In the genomic region with DNA sequence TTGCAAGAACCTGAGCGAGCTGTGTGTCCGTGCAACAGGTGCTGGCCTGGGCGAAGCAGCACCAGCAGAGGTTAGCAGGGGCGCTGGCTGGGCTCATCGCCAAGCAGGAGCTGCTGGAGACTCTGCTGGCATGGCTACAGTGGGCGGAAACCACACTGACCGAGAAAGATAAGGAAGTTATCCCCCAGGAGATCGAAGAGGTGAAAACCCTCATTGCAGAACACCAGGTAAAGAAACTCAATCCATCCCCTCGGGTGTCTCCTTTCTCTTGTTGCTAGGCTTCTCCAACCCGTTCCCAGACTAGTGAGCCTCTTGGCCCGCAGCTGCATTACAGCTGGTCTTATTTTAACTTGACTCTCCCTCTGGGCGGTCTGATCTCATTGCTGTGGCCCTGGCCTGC, we compare ENCODE assay signal across 9 mouse cellular contexts.
DNase-seq lines count a peak whose midpoint lies in the region; ATAC-seq and TF ChIP-seq lines count a peak whose summit lies in the region.
"Had no signal": no experiment of that assay in that cellular context is flagged by ENCODE, and none has a peak within 500 bp of the region (broad histone marks: within the 10 kb centered on the region; RNA-seq: fewer than 3 reads in every experiment).

No protein-coding gene starts in this region.

- no peaks in the 10 kb centered on the region for H3K4me1 ChIP-seq in intestine, postnatal 0 days (replicated peaks; ENCODE audit: control insufficient read depth, insufficient read depth, low read length)
- no peaks in the 10 kb centered on the region for H3K4me1 ChIP-seq in intestine, embryonic 16.5 days (ENCODE audit: control insufficient read depth, insufficient read depth, low read length)
- peaks cover 0 to 3% of the 10 kb centered on the region in 2 experiments; a peak in 3 of 4 replicates for H3K4me1 ChIP-seq in liver, embryonic 14.5 days (replicated peaks; ENCODE audit: control insufficient read depth in 2 of 2, insufficient read depth in 2 of 2, low read length in 1 of 2)
- H3K4me1 ChIP-seq in hindbrain, embryonic 13.5 days (replicated peaks) = no peaks in the 10 kb centered on the region
- H3K4me1 ChIP-seq: hindbrain, embryonic 15.5 days had no signal

- TF ChIP-seq EP300 in liver, embryonic 14.5 days (IDR thresholded peaks at IDR 0.05; ENCODE audit: low read depth) = no peak

- 83% methylated on average over 12 of the region's 12 CpGs for WGBS in intestine, postnatal 0 days
- 81% methylated on average over 12 of the region's 12 CpGs for WGBS in intestine, embryonic 16.5 days
- 61% methylated on average over 12 of the region's 12 CpGs for WGBS in liver, embryonic 14.5 days (ENCODE audit: insufficient replicate concordance)
- WGBS in hindbrain, embryonic 13.5 days = 91% methylated on average over 12 of the region's 12 CpGs

- no peak overlapping the region for H3K4me3 ChIP-seq in intestine, postnatal 0 days (ENCODE audit: low read depth, low read length)
- no peak overlapping the region for H3K4me3 ChIP-seq in intestine, embryonic 16.5 days (ENCODE audit: low read length)
- H3K4me3 ChIP-seq in liver, embryonic 14.5 days (ENCODE audit: insufficient read depth in 1 of 2, low read depth in 2 of 2, low read length in 2 of 2) = no peak overlapping the region
- H3K4me3 ChIP-seq in hindbrain, embryonic 13.5 days = no peak overlapping the region
- H3K4me3 ChIP-seq: hindbrain, embryonic 15.5 days had no signal

- H3K27ac ChIP-seq in intestine, postnatal 0 days (ENCODE audit: low read depth, low read length) = peak overlapping the region; percentile 21; the same call in 1 of the 2 replicates
- no peak overlapping the region for H3K27ac ChIP-seq in intestine, embryonic 16.5 days (ENCODE audit: low read length)
- H3K27ac ChIP-seq in liver, embryonic 14.5 days = no peak overlapping the region
- no peak overlapping the region for H3K27ac ChIP-seq in hindbrain, embryonic 13.5 days
- H3K27ac ChIP-seq: hindbrain, embryonic 15.5 days had no signal

- no peak for TF ChIP-seq CTCF in intestine, postnatal 0 days (IDR thresholded peaks at IDR 0.05; ENCODE audit: low read depth)
- no peak for TF ChIP-seq CTCF in liver, embryonic 14.5 days (IDR thresholded peaks at IDR 0.05; ENCODE audit: low read depth)

- ATAC-seq in intestine, postnatal 0 days = no peak
- ATAC-seq in intestine, embryonic 16.5 days = no peak
- ATAC-seq in liver, embryonic 14.5 days (ENCODE audit: insufficient read depth) = peak; percentile 65; the same call in 1 of the 2 replicates
- ATAC-seq in hindbrain, embryonic 13.5 days (ENCODE audit: low FRiP score) = no peak

- peaks cover 73% of the 10 kb centered on the region for H3K36me3 ChIP-seq in intestine, postnatal 0 days (ENCODE audit: control insufficient read depth, insufficient read depth)
- peaks cover 9% of the 10 kb centered on the region; the same call in 1 of the 2 replicates for H3K36me3 ChIP-seq in intestine, embryonic 16.5 days (ENCODE audit: control insufficient read depth, insufficient read depth, low read length)
- no peaks in the 10 kb centered on the region; the same call in 1 of the 2 replicates for H3K36me3 ChIP-seq in liver, embryonic 14.5 days (replicated peaks; ENCODE audit: control insufficient read depth, insufficient read depth, low read depth)
- peaks cover 88% of the 10 kb centered on the region for H3K36me3 ChIP-seq in hindbrain, embryonic 13.5 days

- no peaks in the 10 kb centered on the region for H3K27me3 ChIP-seq in intestine, postnatal 0 days (replicated peaks; ENCODE audit: control insufficient read depth, insufficient read depth, low read length)
- H3K27me3 ChIP-seq in intestine, embryonic 16.5 days (replicated peaks; ENCODE audit: control insufficient read depth, insufficient read depth, low read length) = no peaks in the 10 kb centered on the region
- no peaks in the 10 kb centered on the region for H3K27me3 ChIP-seq in liver, embryonic 14.5 days (ENCODE audit: control insufficient read depth, insufficient read depth, low read length)
- H3K27me3 ChIP-seq in hindbrain, embryonic 13.5 days = no peaks in the 10 kb centered on the region
- H3K27me3 ChIP-seq: hindbrain, embryonic 15.5 days had no signal

- no peak overlapping the region for H3K9ac ChIP-seq in intestine, postnatal 0 days (ENCODE audit: low read depth, low read length)
- H3K9ac ChIP-seq in intestine, embryonic 16.5 days (ENCODE audit: low read depth, low read length) = no peak overlapping the region
- H3K9ac ChIP-seq in liver, embryonic 14.5 days (replicated peaks) = no peak overlapping the region
- no peak overlapping the region for H3K9ac ChIP-seq in hindbrain, embryonic 13.5 days
- H3K9ac ChIP-seq: hindbrain, embryonic 15.5 days had no signal

- H3K9me3 ChIP-seq in intestine, postnatal 0 days (ENCODE audit: control insufficient read depth) = no peaks in the 10 kb centered on the region
- H3K9me3 ChIP-seq in intestine, embryonic 16.5 days (ENCODE audit: control insufficient read depth, low read length) = 0 out of 2 replicates have a peak, but pooled peaks cover 3% of the 10 kb centered on the region
- no peaks in the 10 kb centered on the region for H3K9me3 ChIP-seq in liver, embryonic 14.5 days (ENCODE audit: control insufficient read depth, low read length)
- H3K9me3 ChIP-seq in hindbrain, embryonic 13.5 days = peaks cover 4% of the 10 kb centered on the region; the same call in 1 of the 2 replicates
- H3K9me3 ChIP-seq: hindbrain, embryonic 15.5 days had no signal

- no peak overlapping the region for H3K4me2 ChIP-seq in intestine, postnatal 0 days (replicated peaks; ENCODE audit: low read depth)
- no peak overlapping the region for H3K4me2 ChIP-seq in intestine, embryonic 16.5 days (ENCODE audit: low read depth, low read length)
- H3K4me2 ChIP-seq in liver, embryonic 14.5 days (ENCODE audit: low read depth) = no peak overlapping the region
- H3K4me2 ChIP-seq in hindbrain, embryonic 13.5 days = no peak overlapping the region
- H3K4me2 ChIP-seq: hindbrain, embryonic 15.5 days had no signal

- DNase-seq in MN1 (ENCODE audit: low spot score) = peak; percentile 17
- DNase-seq in heart, adult 9 months (ENCODE audit: low spot score in 2 of 2) = peak; percentile 71 to 74
- no peak for DNase-seq in liver, embryonic 14.5 days (ENCODE audit: low read depth in 3 of 3, low spot score in 3 of 3)
- DNase-seq in urinary bladder, adult 2 months (ENCODE audit: low spot score) = no peak
- DNase-seq in embryo, embryonic 9.5 days (ENCODE audit: extremely low spot score) = no peak

Comparison
In these comparisons a context has a peak if more than half of its experiments do, and no peak if none do; other contexts are left out.
1. DNase-seq: peak in MN1 (single experiment) and heart, adult 9 months (2 of 2); none in liver, embryonic 14.5 days (0 of 3), urinary bladder, adult 2 months (single experiment) and embryo, embryonic 9.5 days (single experiment).